Mouse (Mus musculus): Measurements from ENCODE around the gene Grin1.

Gene Grin1

DNA sequence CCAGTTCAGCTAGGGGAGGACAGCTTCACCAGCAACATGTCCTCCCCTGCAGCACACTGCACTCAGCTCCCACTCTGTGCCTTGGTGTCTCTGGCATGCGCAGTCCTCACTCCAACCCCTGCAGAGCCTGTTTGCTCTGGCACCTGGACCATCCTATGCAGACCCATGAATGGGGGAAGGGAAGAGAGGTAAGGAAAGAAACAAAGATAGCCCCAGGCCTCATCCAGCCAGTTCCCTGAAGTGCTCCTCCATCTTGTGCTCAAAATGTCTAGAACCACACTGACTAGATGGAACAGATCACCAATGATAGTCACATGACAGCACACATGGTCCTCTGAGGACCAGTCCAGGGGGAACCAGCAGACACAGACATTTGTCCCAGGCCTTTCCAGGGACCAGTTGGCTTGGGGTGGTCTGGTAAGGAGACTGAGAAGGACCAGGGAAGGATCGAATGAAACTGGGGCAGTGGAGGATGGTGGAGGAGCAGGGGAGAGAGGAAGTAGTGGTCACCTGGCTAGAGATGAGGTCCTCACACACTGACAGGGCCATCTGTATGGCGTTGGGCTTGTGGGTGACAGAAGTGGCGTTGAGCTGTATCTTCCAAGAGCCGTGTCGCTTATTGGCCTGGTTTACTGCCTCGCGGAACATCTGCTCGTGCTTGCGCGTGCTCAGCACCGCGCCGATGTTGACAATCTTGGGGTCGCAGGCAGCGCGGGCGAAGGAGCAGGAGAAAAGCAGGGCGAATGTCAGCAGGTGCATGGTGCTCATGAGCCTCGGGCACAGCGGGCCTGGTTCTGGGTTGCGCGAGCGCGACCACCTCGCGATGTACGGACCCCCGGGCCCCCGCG lies 644 bp downstream of the Grin1 start:
- DNase-seq (ENCODE audit: low spot score in 2 of 2): no peak

DNA sequence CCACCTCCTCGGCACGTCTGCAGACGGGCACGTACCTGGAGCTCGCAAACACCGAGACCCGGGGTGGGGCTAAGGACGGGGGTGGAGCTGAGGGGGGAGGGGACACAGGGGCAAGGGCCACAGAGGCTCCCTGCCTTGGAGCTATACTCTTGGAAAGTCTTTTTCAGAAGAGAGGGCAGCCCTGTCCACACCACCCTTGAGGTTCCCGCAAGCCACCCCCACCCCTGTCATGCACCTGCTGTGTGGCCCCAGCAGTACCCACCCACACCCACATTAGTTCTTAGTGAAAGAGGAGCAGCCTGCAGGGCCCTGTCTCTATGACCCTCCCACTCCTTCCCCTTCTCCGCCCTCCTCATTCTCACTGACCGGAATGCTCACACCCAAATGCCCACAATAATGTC lies 7.5 kb downstream of the Grin1 start:
- DNase-seq (ENCODE audit: low spot score in 2 of 2): no peak

DNA sequence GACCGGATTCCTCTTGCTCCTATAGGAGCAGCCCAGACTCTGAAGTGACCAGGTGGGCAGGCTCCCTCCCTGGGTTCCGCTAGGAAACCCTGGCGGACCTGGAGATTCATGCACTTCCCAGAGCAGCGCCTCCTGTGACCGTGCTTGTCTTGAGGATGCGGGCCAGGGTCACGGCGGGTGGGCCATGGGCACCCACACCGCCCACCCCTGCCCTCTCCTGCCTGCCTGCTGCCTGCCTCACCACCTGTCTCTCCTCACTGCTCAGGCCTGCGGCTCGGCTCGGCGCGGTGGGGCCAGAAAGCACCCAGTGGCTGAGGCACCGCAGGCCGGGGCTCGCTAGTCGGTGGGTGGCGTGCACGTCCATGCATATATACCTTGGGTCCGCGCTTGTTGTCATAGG lies 8.0 kb downstream of the Grin1 start:
- no peak for DNase-seq (ENCODE audit: low spot score in 2 of 2)

DNA sequence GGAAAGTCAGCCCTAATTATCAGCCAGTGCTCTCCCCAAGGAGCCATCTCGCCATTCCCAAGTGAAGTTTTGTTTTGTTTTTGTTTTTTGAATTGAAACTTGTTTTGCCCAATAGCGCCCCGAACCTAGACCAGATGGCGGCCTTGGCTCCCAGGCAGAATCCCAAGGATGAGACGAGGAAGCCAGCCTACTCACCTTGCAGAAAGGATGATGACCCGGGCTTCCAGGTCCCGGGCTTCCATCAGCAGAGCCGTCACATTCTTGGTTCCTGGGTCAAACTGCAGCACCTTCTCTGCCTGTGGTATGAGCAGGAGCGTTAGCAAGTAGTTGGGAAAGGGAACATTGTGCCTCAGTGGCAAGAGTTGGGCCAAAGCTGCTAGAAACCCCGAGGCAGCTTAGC lies 8.8 kb downstream of the Grin1 start:
- DNase-seq (ENCODE audit: low spot score in 2 of 2): no peak

DNA sequence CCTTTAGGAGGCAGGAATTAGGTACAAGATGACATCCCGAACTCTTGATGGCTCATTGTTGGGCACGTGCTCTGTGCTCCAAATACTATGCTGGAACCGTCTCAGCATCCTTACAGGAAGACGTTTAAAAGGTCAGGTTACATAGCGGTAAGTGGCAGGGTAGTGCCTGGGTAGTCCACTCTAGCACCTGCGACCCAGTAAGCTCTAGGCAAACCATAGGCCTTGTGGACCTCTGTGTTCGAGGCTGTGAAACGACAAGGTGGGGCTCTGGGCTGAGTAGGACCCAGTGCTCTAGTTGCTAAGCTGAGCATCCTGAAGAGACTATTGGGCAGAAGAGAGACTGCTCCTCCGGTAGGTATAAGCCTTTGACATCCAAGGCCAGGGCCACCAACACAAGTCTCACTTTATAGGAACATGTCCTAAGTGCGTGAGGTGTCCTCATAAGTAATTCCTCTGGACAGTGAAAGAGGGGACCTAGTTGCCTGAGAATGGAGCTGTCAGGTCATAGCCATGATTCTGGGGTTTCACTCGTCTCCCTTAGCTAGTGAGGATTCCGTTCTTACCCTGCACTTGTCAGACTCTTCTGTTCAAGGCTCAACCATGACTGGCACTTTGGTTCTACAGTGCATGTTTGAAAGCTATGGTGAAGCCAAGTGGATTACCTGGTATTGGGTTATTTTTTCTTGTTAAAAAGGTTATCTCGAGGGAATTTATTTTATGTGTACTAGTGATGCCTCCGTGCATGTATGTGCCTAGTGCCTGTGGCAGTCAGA lies 13.2 kb downstream of the Grin1 start:
- no peak for DNase-seq (ENCODE audit: low spot score in 2 of 2)

DNA sequence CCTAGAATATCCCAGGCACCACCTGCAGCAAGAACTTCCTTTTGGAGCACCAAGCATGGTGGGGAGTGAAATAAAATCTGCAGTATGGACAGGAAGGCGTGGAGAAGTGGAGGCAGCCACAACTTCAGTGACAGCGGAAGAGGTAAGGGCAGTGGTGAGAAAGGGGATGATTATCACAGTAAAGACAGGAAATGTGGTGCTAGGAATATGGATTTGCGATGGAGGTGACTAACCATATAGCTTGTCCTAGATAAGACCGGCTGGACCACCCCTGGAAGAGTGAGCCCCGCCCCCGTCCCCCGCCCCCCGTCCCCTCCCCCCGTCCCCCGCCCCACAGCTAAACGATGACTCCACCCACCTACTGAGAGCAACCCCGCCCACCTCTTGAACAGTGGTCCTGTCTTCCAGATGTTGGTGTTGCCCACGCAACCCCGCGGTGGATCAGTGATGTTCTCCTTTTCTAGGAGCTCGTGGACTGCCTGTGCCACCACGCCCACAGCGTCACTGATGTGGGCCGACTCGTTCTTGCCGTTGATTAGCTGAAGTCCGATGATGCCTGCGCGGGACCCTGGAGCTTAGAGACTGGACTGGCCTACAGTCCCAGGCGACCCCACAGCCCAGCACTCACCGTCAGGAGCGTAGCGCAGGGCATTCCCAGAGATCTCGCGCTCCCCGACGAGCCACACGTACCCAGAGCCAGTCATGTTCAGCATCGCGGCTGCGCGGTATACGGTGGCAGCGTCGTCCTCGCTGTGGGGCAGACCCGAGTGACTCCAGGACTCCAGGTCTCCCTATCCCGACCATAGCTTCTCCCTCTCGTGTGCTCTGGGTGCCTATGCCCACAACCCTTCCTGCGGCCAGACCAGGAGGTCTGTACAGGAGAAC lies 14.1 kb downstream of the Grin1 start:
- no peak for DNase-seq (ENCODE audit: low spot score in 2 of 2)

DNA sequence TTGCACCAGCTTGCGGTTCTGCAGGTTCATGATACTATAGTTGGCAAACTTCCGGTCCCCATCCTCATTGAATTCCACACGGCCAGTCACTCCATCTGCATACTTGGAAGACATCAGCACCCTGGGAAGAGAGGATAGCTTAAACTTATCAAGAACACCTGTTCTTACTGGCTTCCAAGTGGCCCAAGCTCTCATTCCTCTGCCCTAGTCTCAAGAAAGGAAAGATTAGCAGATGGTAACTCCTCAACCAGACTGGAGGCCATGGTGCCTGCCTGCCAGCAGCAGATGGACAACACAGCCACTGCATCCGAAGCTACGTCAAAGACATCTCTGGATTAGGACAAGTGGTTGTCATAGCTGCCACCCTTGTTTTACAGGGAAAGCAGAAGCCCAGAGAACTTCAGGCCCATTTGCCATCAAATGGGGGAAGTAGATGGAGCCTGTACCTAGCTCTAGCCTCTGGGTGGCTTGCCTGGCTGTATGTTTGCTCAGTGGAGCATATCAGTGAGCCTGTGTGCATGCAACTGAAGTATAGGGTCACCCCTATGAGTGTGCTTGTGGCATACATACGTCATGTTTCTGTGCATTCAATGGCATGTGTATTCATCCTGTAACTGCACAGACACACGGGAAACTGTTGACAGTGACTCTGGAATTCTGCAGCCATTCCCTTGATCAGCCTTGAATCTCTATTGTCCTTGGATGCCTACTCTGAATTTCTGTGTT lies 14.9 kb downstream of the Grin1 start:
- no peak for DNase-seq (ENCODE audit: low spot score in 2 of 2)

DNA sequence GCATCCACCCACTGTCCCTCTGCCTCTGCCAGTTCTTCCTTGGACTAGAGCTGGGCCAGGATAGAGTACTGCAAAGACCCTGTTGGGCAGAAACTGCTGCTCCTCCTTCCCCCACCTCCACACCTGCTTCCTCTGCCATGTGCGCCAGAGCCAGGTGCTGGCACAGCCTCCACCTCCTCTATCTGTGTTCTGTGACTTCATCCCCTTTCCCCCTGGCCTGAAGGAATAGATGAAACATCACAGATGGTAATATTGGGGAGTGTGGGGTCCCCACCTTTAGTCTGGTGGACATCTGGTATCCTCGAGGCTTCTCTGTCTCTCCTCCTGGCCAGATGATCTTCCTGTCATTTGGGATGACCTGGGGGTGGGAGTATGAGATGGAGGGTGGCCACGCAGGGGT lies 15.5 kb downstream of the Grin1 start:
- DNase-seq (ENCODE audit: low spot score in 2 of 2): no peak

DNA sequence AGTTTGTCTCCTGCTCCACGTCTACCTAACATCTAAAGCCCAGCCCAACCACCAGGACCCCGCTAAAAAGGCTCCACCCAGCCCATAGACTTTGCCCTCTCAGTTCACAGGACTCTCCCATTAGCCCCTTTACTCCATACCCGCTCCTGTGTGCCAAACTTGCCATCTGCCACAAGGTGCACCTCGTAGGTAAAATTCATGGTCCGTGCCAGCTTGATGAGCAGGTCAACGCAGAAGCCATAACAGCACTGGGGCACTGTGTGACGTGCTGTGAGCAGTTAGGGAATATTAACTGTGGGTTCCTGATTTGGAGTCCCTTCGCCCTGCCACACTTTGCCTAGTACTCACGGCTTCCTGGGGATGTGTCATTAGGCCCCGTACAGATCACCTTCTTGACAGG lies 20.9 kb downstream of the Grin1 start:
- no peak for DNase-seq (ENCODE audit: low spot score in 2 of 2)

DNA sequence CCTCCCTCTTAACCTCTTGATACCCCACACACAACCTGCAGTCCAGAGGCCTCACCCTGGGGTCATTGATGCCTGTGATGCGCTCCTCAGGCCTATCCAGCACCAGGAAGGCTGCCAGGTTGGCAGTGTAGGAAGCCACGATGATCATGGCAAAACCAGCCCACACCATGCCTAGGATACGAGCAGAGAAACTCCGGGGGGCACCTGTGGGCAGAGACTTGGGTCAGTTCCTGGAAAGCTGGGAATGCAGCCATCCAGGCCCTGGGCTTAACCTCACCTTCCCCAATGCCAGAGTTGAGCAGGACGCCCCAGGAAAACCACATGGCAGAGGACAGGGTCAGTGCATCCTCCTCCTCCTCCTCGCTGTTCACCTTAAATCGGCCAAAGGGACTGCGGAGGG lies 21.9 kb downstream of the Grin1 start:
- DNase-seq (ENCODE audit: low spot score in 2 of 2): no peak

DNA sequence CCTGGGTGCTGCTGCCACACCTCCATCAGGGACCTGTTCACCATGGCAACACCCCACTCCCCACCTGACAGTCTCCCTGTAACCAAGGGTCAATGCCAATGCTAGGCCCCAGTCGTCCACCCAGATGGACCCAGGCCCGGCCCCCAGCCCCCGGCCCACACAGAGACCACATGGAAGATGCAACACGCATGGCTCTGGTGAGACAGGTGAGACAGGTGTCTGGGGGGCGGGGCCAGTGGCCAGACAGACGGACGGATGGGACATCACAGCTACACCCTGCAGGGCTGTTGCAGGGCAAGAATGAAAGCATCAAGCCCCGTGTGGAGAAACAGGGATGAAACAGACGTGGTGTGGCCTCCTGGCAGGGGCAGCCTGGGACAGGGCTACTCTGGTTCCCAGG lies 25.3 kb downstream of the Grin1 start:
- DNase-seq (ENCODE audit: low spot score in 2 of 2): no peak

DNA sequence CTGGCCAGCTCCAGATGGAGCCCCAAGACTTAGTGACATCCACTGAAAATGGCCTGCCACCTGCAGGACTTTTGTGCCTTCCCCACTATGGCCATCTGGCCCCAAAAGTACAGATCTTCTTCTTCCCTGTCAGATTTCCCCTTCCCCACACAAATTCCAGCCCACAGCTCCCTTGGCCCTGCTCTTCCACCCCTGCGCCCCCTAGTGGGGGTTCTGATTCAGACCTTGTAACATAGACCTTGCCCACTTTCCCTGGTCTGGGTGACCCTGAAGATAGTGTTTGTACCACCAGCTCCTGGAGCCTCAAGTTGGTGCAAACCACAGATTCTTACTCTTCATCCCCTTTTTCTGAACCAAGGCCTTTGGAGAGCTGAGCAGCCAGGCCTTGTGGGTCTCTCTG lies 26.1 kb downstream of the Grin1 start:
- peak; percentile 67 to 91 for DNase-seq (ENCODE audit: low spot score in 2 of 2)

DNA sequence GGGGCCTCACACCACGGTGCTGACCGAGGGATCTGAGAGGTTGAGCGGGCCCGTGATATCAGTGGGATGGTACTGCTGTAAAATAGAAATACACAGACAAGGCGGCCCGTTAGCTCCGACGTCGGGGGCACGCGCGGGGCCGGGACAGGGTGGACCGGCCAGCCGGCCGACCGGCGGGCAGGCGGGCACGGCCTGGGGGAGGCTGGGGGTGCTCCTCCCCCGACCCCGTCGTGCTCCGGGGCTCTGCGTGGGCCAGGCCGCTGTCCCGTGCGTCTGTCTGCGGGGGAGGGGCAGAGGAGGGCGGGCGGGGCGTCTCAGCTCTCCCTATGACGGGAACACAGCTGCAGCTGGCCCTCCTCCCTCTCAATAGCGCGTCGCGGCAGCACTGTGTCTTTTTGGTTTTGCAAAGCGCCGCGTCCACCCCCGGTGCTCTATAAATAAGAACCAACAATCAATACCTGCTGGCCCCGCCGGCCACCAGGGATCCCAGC lies 26.9 kb downstream of the Grin1 start:
- DNase-seq (ENCODE audit: low spot score in 2 of 2): no peak

DNA sequence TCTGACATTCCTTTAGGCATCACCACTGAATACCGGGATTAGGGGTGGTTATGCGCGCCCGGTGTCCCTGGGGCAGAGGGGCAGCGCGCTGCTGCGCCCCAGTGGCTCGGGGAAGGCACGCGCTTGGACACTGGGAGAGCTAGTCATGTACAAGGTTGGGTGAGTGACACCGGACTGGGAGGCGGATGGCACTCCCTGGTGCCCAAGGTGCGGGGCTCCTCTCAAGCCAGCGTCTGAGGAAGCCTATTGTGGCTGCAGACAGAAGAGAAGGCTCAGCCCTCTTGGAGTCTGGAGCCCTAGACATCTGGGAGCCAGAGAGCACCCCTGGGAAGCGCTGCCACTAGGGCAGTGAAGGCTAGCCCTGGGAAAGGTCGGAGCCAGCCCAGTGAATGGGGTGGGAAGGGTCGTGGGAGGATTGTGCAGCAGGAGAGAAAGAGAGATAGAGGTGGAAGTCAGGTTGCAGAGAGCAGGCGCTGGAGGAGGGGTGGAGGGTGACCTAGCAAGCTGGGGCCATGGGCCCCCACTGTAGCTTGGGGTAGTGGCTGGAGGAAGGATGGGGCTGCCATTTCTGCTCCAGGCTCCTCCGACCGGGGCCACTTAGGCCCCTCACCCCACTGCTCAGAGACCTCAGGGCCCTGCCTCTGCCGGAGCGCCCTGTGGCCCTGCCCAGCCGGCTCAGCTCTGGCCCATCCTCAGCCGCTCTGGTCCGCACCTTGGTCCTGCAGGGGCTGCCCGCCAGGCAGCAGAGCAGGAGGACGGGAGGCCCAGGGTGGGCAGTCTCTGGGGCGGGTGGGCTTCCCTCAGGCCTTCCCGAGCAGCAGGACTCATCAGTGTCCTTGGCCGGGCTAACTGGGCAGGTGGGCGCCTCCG lies 27.6 kb downstream of the Grin1 start:
- DNase-seq (ENCODE audit: low spot score in 2 of 2): no peak

DNA sequence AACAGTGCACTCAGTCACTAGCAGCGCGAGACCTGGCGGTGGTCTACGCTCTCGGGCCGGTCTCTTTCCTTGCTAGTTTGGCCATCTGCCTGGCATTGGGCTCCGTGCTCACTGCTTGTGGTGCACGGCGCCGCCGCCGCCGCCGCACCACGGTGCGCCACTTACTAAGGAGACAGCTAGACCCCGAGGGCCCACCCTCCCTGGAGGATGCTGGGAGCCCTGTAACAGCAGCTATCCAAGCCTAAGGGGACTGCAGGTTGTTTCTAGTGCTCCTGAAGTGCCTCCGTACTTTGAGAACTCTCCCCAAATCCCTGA lies 28.2 kb downstream of the Grin1 start:
- no peak for DNase-seq (ENCODE audit: low spot score in 2 of 2)

DNA sequence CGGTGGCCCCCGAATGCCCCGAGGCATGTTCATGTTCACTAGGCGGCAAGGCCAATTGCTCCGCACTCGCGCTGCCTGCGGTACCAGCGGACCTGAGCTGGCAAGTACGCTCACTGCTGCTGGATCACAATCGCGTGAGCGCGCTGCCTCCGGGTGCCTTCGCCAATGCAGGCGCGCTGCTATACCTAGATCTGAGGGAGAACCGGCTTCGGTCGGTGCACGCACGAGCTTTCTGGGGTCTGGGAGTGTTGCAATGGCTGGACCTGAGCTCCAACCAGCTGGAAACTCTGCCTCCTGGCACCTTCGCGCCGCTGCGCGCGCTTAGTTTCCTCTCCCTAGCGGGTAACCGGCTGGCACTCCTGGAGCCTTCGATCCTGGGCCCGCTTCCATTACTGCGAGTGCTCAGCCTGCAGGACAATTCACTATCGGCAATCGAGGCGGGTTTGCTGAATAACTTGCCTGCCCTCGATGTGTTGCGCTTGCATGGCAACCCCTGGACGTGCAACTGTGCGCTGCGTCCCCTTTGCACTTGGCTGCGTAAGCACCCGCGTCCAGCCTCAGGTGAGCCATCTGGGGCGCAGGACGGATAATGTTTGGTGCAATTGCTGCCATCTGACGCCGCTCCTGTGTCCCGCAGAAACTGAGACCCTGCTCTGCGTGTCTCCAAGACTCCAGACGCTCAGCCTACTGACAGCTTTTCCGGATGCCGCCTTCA lies 28.7 kb downstream of the Grin1 start:
- DNase-seq (ENCODE audit: low spot score in 2 of 2): no peak

DNA sequence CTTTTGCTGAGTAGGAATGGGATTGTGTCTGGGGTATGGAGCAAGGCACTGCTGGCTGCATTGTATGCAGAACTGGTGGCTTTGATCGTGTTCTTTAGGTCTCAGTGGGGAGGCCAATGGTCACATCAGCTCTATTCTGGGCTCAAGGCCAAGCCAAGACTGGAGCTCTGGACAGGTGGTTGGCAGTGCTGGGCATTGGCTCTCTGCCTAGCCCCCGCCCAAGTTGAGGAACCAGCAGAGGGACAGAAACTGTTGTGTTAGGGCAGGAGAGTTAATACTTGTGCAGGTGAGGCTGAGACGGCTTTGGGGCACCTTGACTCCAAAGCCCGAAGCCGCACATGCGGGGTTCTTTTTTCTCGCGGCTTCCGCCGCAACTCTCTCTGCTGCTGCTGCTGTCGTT lies 29.3 kb downstream of the Grin1 start, which contains the start of gene Lrrc26:
Gene Lrrc26 (plus strand): TSS at position 265 of the 400 bp plus-strand sequence.
- DNase-seq (ENCODE audit: low spot score in 2 of 2): no peak

DNA sequence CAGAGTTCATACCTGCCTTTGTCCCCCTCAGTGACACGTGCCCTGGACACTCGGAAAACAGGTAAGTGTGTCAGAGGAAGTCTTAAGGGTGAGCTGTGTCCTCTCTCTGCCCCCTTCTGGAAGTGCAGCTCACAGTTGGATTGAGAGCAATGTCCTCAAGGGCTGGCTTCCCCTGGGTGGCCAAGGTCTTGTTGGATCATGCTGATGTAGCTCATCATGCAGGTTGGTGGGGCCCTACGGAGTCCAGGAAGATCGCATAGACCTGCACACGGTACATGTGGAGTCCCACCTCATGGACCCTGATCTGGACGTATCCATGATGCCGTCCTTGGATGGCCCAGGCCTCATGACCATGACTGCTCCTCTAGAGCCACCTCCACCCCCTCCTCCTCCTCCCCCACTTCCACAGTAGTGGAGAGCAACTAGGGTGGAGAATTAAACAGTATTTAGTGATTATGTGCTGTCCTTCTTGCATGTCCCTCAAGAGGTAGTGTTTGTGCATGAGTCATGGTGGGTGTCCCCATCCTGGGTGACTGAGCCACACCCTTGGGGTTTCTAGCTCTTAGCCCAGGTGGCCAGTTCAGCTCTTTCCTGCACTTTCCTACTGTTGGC lies 30.1 kb downstream of the Grin1 start:
- DNase-seq (ENCODE audit: low spot score in 2 of 2): no peak

DNA sequence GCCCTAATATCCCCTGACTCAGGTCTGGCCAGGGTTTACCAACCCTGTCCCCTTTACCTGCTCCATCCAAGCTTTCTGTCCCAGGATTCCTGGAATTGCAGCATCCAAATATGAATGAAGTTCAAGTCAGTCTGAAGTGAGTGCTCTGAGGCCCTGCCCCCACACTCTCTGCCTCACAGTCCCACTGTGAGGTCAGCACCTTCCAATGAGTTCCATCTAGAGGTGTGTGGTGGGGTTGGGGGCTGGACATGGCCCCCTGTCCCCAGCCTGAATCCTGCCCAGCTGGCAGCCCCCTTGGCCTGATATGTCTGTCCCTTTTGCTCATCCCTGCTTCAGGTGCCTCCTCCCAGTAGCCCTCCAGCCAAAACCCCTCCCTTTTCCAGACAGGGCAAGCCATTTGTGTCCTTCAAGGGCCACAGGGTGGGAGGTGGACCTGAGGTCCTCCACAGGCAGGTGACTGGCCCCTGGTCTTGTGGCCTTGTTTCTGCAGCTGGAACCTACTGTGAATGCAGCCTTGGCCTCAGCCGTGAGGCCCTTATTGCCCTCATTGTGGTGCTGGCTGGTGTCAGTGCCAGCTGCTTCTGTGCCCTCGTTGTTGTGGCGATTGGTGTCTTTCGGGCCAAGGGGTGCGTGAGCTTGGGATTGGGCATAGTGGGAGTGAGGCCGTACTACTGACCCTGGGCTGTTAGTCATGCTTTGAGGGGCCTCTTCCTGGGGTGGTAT lies 30.9 kb downstream of the Grin1 start, which contains the start of gene Tmem210:
Gene Tmem210 (plus strand): TSS at position 219 of the 723 bp plus-strand sequence.
- DNase-seq (ENCODE audit: low spot score in 2 of 2): no peak
